Mouse (Mus musculus) liver, embryonic 16.5 days (tissue): ENCODE data around the gene Bach2. TPM values are rescaled to one million over a fixed set of nuclear protein-coding genes. Genes with fewer than 3 reads are reported as not detected.

Experiments used
- ATAC-seq: fragments of 200-750 bp; cut with Nextera tagmentation; 2 replicates; pipeline ENCODE4 v1.8.0; 2017; ENCODE audit warnings: low read depth, mild to moderate bottlenecking, moderate number of reproducible peaks, moderate library complexity
- H3K27ac ChIP-seq: fragments of 300-500 bp; sonication (generic); 2 replicates; pipeline ENCODE4 v1.5.1; 2014; ENCODE audit warnings: mild to moderate bottlenecking, low read length
- H3K27me3 ChIP-seq: fragments of 300-500 bp; sonication (generic); 2 replicates; pipeline ENCODE4 v1.6.1; 2014; ENCODE audit warnings: low read depth, low read length, mixed read lengths; ENCODE audit not compliant: control insufficient read depth, insufficient read depth
- H3K36me3 ChIP-seq: fragments of 300-500 bp; sonication (generic); 2 replicates; pipeline ENCODE4 v1.6.1; 2014; ENCODE audit warnings: mild to moderate bottlenecking; ENCODE audit not compliant: control insufficient read depth, insufficient read depth
- H3K4me1 ChIP-seq: fragments of 300-500 bp; sonication (generic); 2 replicates; pipeline ENCODE4 v1.6.1; 2014; ENCODE audit warnings: low read depth, low read length, mixed read lengths; ENCODE audit not compliant: control insufficient read depth
- H3K4me2 ChIP-seq: fragments of 300-500 bp; sonication (generic); 2 replicates; pipeline ENCODE4 v1.6.1; 2014; ENCODE audit warnings: low read depth, low read length, mixed read lengths
- H3K4me3 ChIP-seq: fragments of 300-500 bp; sonication (generic); 2 replicates; pipeline ENCODE4 v1.5.1; 2014; ENCODE audit warnings: low read depth, mild to moderate bottlenecking, low read length
- H3K9ac ChIP-seq: fragments of 300-500 bp; sonication (generic); 2 replicates; pipeline ENCODE4 v1.6.1; 2014; ENCODE audit warnings: low read depth, low read length
- H3K9me3 ChIP-seq: fragments of 300-500 bp; sonication (generic); replicated peaks from 2 replicates; pipeline ENCODE4 v1.6.1; 2016; ENCODE audit warnings: low read length; ENCODE audit not compliant: control insufficient read depth
- WGBS: fragments of 180-500 bp; shearing (Covaris S2); extraction: QIAGEN DNeasy Blood & Tissue Kit; methylation state at CpG from one replicate; pipeline ENCODE4 v1.1.7; 2014; ENCODE audit not compliant: insufficient replicate concordance; 5-methylcytosine and 5-hydroxymethylcytosine counted together
- polyA plus RNA-seq: library from polyadenylated mRNA; unstranded; fragments of >200 nt; fragmentation: Nextera tagmentation; extraction: Ambion mirVana; gene quantifications from 2 replicates; pipeline ENCODE4 v1.2.1, GENCODE M21; 2015

Gene Bach2
- polyA plus RNA-seq, 1 experiment from 2014 or later: 1.5 TPM

- Histone ChIP-seq H3K4me2 (no peak overlapping the region), H3K9ac (no peak overlapping the region), H3K27ac (no peak overlapping the region), H3K4me3 (no peak overlapping the region), H3K36me3 (no peaks in the 10 kb centered on the region), H3K27me3 (no peaks in the 10 kb centered on the region), H3K4me1 (no peaks in the 10 kb centered on the region), H3K9me3 (no peaks in the 10 kb centered on the region)
- 69% methylated on average over 3 of the region's 3 CpGs for WGBS
- no peak for ATAC-seq
Measured at GRCm38 (mm10) chr4:32447850-32448249, 209.2 kb downstream of the Bach2 start.

DNA sequence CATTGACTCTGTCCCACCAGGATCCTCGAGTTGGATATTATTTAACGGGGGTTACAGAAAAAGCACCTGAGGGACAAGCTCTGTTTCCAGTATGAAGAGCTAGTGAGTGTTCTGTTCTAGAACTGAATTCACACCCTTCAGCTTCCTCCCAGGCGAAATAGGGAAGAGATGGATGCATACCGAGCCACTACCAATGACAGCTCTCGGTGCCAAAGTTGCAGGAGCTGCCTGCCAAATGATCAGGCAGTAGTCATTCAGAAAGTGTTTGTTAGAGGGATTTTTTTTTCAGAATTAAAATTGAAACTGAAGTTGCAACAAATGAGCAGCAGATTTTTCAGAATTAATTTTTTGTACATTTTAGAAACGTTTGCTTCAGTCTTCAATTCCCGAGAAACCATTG is 223.4 kb downstream of the Bach2 start:
- 59% methylated on average over 7 of the region's 7 CpGs for WGBS
- no peak overlapping the region for H3K4me2 ChIP-seq
- no peak overlapping the region for H3K27ac ChIP-seq

DNA sequence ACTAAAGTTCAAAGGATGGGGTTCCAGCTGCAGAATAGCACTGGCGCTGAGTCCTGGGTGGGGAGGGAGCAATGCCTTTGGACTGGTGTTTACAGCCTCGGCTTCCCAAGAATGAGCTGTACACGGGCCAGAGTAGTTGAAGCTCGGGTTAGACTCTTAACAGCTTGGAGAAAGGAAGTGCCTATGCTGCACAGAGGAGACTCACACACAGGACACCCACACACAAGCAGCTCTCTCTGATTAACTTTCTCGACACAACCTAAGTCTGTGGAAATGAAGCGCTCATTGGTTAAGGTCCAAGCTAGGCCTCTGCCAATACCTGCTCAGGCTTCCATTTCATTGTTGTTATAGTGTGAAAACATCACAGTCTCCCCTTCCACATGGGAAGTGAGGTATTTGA is 224.5 kb downstream of the Bach2 start:
- H3K27me3 ChIP-seq: no peaks in the 10 kb centered on the region
- H3K9ac ChIP-seq: no peak overlapping the region
- no peak overlapping the region for H3K27ac ChIP-seq
- H3K4me3 ChIP-seq: no peak overlapping the region
- no peak overlapping the region for H3K4me2 ChIP-seq
- ATAC-seq: no peak
- no peaks in the 10 kb centered on the region for H3K9me3 ChIP-seq
- no peaks in the 10 kb centered on the region for H3K4me1 ChIP-seq
- 62% methylated on average over 6 of the region's 6 CpGs for WGBS
- no peaks in the 10 kb centered on the region for H3K36me3 ChIP-seq

More for the DNA sequence above, 223.4 kb downstream of the Bach2 start:
- Histone ChIP-seq H3K27me3 (no peaks in the 10 kb centered on the region), H3K9me3 (no peaks in the 10 kb centered on the region), H3K36me3 (no peaks in the 10 kb centered on the region), H3K4me3 (no peak overlapping the region), H3K9ac (no peak overlapping the region), H3K4me1 (no peaks in the 10 kb centered on the region)
- no peak for ATAC-seq

GRCm38 (mm10) chr4:32464540-32464939 is 225.9 kb downstream of the Bach2 start:
- no peak for ATAC-seq
- H3K4me2 ChIP-seq: no peak overlapping the region
- H3K4me1 ChIP-seq: no peaks in the 10 kb centered on the region
- no peak overlapping the region for H3K4me3 ChIP-seq
- WGBS: 61% methylated on average over 6 of the region's 6 CpGs
- H3K27ac ChIP-seq: no peak overlapping the region
- no peaks in the 10 kb centered on the region for H3K9me3 ChIP-seq
- H3K27me3 ChIP-seq: no peaks in the 10 kb centered on the region
- no peaks in the 10 kb centered on the region for H3K36me3 ChIP-seq
- H3K9ac ChIP-seq: no peak overlapping the region

GRCm38 (mm10) chr4:32466031-32466430 is 227.4 kb downstream of the Bach2 start:
- 71% methylated on average over 8 of the region's 8 CpGs for WGBS
- ATAC-seq: no peak

GRCm38 (mm10) chr4:32477977-32478660 is 239.5 kb downstream of the Bach2 start:
- no peak overlapping the region for H3K4me2 ChIP-seq
- H3K36me3 ChIP-seq: no peaks in the 10 kb centered on the region
- H3K9me3 ChIP-seq: no peaks in the 10 kb centered on the region
- H3K27me3 ChIP-seq: no peaks in the 10 kb centered on the region
- 65% methylated on average over 6 of the region's 6 CpGs for WGBS
- H3K4me3 ChIP-seq: no peak overlapping the region
- H3K9ac ChIP-seq: no peak overlapping the region
- no peak for ATAC-seq
- H3K27ac ChIP-seq: no peak overlapping the region
- H3K4me1 ChIP-seq: no peaks in the 10 kb centered on the region

More at GRCm38 (mm10) chr4:32466031-32466430, 227.4 kb downstream of the Bach2 start:
- Histone ChIP-seq H3K4me2 (no peak overlapping the region), H3K36me3 (no peaks in the 10 kb centered on the region), H3K4me1 (no peaks in the 10 kb centered on the region), H3K9me3 (no peaks in the 10 kb centered on the region), H3K27ac (no peak overlapping the region), H3K4me3 (no peak overlapping the region), H3K27me3 (no peaks in the 10 kb centered on the region), H3K9ac (no peak overlapping the region)

DNA sequence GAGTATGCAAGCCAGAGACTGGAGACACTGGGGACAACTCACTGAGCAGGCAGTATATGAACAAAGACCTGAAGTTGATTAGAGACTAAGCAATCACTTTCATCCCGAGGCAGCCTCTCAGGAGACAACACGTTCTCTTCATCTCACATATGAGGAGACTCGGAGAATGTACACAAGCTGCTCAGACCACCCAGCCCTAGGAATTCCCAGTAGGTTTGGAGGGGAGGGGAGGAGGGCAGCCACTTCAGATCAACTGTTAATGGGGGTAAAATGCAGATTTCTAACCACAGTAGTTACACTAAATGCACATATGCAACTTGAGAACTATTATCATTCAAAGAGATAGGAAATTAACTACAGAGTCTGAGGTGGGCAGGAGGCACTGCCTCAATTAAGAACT is 240.6 kb downstream of the Bach2 start:
- Histone ChIP-seq H3K9me3 (no peaks in the 10 kb centered on the region), H3K9ac (no peak overlapping the region), H3K4me2 (no peak overlapping the region), H3K27ac (no peak overlapping the region), H3K36me3 (no peaks in the 10 kb centered on the region), H3K4me3 (no peak overlapping the region), H3K4me1 (no peaks in the 10 kb centered on the region), H3K27me3 (no peaks in the 10 kb centered on the region)
- WGBS: 51% methylated on average over 3 of the region's 3 CpGs
- ATAC-seq: no peak

- H3K27ac ChIP-seq: no peak overlapping the region
- H3K4me3 ChIP-seq: no peak overlapping the region
- H3K4me1 ChIP-seq: no peaks in the 10 kb centered on the region
- no peak overlapping the region for H3K9ac ChIP-seq
- no peaks in the 10 kb centered on the region for H3K27me3 ChIP-seq
- WGBS: 64% methylated on average over 16 of the region's 16 CpGs
- no peak overlapping the region for H3K4me2 ChIP-seq
- no peaks in the 10 kb centered on the region for H3K9me3 ChIP-seq
- ATAC-seq: no peak
- no peaks in the 10 kb centered on the region for H3K36me3 ChIP-seq
Measured at GRCm38 (mm10) chr4:32479801-32480700, 241.4 kb downstream of the Bach2 start.
